Mouse (Mus musculus): ENCODE measurements around the gene Cela3a.

Cela3a gene

DNA sequence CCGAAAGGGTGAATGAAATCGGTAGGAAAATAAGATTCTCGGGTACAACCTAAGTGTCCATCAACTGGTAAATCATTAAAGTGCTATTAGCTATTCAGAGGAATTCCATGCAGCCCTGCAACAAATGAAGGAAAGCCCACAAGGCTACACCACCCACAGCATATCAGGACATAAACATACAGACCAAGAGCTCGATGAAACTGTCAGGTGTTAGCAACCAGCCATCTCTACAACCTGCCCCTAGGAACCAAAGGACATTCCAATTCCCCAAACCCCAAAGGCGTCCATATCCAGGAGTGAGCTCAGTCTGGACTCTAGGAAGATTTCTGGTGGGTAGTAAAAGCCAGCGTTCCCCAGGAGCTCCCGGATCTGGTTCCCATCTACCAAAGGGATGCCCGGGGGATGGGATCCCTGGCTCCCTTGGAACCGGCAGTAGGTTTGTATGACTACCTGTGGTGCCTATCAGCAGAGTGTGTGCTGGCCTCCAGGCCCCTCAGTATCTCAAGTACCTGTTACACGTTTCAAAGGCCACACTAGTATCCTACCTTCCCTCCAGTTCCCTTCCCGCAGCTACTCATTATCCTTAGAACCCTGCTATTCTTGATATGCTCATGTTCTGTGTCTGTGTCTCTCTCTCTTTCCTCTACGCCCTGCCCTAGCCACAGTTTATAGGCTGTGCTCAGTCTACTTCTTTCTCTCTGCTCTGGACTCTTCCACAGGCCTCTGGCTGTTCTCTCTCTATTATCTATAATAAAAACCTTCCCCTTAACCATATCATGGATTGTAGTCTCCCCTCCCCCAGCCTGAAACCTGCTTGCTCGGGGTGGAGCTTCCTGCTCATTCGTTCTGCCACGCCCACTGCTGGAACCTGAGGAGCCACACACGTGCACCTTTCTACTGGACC is 28.6 kb downstream of the Cela3a start:
- no peak for TF ChIP-seq GATA4 (IDR thresholded peaks at IDR 0.05; ENCODE audit: insufficient replicate concordance, low read length)

DNA sequence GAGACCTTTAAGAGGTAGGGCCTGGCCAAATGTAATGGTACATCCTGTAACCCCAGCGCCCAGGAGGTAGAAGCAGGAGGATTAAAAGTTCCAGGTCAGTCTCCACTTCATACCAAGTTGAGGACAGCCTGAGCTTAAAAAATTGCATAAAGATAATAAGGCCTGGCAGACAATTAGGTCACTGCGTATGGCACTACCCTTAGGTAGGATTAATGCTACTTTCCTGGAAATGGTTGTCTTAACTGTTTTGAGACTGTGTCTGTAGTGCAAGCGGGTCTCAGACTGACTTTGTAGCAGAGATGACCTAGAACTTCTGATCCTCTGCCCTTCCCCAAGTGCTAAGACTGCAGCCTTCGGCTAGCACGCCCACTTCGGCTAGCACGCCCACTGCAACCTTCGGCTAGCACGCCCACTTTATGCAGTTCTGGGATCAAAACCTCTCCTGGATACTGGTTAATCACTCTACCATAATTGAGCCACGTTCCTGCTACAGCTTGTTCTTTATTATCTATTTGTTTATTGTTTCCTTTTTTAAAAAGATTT is 29.8 kb downstream of the Cela3a start:
- no peak for TF ChIP-seq GATA4 (IDR thresholded peaks at IDR 0.05; ENCODE audit: insufficient replicate concordance, low read length)

DNA sequence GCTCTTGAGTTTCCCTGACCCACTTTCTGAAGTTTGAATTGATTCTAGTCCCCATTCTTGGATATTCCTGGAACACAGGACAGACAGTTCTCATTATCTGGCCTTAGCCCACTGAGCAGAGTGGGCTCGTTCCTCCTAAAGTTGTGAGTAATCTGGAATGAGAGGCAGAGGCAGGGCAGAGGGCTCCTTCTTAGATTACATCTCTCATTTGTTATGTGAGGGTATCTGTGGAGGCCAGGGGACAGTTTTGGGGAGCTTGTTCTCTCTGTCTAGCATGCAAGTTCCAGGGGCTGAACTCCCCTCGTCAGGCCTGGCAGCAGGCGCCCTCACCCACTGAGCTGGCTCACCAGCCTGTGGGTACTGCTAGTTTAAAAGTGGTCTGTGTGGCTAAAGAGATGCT is 30.5 kb downstream of the Cela3a start:
- no peak for TF ChIP-seq GATA4 (IDR thresholded peaks at IDR 0.05; ENCODE audit: insufficient replicate concordance, low read length)

DNA sequence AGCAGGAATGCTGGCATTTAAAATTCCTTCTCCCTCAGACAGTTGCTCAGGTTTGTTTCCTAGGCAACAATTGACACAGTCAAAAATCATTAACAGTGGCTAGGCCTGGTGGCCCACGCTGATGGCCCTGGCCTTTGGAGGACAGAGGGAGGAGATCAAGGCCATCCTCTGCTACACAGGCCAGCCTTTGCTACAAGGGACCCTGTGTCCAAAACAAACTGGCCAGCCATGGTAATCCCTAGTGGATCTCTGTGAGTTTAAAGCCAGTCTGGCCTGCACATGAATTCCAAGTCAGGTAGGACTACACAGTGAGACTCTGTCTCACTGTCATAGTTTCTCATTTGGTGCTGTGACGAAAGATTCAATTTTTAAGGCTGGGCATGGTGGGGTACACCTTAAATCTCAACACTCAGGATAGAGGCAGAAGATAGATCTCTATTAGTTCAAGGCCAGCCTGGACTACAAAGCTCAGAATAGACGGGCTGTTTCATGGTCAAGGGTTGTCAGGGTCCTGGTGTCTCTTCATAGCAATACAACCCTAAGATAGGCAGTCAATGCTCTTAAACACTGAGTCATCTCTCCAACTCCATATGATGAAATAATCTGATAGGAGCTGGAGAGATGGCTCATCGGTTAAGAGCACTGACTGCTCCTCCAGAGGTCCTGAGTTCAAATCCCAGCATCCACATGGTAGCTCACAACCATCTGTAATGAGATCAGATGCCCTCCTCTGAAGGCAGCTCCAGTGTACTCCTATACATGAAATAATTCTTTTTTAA is 31.9 kb downstream of the Cela3a start:
- TF ChIP-seq GATA4 (IDR thresholded peaks at IDR 0.05; ENCODE audit: insufficient replicate concordance, low read length), result no peak

DNA sequence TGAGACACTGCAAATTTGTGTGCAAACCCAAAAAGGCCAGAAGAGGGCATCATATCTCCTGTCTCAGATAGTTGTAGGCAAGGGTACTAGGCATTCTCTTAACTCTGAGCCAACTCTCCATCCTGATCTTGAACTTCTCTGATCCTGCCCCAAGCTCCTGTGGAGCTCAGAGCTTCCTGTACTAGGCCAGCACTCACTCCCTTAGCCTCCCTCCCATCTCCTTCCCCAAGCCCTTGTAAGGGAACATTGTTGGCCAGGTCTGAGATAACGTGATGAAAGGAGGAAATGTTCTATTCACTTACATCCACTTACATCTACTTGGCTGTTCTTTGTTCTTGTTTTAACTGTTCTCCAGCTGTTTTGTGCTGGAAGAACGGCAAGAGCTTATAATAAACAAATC is 32.8 kb downstream of the Cela3a start:
- no peak for TF ChIP-seq GATA4 (IDR thresholded peaks at IDR 0.05; ENCODE audit: insufficient replicate concordance, low read length)

DNA sequence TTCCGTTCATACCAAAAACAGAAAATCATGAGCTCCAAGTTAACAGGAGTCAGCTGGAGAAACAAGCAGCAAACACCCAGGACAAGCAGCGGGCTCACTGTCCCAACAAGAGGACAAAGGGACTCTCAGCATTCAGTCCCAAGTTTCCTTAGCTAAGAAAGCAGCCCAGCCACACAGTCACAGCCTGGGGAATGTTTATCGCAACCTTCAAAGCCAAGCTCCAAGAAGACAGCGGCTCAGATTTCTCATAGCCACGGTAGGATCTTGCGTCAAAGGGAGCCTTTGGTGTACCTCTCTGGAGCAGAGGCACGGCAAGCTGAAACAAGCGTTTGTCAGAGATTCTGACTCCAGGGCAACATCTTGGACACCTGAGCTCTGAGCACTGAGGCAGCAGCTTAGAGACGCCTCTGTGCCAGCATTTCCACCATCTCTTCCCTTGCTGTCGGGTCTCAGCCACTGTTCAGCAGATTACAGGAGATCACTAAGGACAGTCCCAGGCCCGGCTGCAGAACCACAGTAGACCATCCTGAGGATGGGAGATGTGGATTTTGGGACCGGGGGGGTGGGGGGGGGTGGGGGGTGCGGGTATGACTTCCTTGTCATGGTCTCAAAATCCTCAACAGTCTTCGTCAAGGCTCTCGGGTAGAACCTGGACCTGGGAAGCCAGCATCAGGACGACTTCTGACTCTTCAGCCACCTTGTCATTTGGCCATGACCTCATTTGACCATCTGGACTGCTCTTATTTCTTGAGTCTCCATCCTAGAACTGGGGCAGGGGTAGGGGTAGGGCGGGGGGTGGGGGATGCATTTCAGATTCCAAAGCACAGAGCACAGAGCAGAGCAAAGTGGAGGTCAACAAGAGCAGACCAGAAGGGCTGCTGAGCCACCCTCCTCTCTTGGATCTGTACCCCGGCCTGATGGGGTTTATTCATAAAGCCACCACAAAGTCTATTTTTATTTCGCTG is 34.0 kb downstream of the Cela3a start:
- TF ChIP-seq GATA4 (IDR thresholded peaks at IDR 0.05; ENCODE audit: insufficient replicate concordance, low read length), result no peak

DNA sequence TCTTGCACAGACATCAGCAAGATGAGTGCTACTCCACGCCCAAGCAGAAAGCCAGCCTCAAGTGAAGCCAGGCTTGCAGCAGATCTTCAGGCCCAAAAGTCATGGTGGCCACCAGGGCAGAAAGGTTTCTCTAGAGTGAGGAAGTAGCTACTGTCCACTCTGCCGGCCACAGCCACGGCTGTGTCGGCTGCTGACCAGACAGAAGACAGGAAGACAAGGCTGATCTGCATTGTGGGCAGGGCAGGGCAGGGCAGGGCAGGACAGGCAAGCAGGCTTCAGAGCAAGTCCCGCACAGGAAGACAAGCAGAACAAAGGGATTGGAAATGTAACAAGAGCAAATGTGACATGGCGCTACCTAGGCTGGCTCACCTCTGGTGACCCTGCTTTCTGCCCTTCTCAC is 35.9 kb downstream of the Cela3a start:
- TF ChIP-seq GATA4 (IDR thresholded peaks at IDR 0.05; ENCODE audit: insufficient replicate concordance, low read length), result no peak; the same call in 1 of the 2 replicates

DNA sequence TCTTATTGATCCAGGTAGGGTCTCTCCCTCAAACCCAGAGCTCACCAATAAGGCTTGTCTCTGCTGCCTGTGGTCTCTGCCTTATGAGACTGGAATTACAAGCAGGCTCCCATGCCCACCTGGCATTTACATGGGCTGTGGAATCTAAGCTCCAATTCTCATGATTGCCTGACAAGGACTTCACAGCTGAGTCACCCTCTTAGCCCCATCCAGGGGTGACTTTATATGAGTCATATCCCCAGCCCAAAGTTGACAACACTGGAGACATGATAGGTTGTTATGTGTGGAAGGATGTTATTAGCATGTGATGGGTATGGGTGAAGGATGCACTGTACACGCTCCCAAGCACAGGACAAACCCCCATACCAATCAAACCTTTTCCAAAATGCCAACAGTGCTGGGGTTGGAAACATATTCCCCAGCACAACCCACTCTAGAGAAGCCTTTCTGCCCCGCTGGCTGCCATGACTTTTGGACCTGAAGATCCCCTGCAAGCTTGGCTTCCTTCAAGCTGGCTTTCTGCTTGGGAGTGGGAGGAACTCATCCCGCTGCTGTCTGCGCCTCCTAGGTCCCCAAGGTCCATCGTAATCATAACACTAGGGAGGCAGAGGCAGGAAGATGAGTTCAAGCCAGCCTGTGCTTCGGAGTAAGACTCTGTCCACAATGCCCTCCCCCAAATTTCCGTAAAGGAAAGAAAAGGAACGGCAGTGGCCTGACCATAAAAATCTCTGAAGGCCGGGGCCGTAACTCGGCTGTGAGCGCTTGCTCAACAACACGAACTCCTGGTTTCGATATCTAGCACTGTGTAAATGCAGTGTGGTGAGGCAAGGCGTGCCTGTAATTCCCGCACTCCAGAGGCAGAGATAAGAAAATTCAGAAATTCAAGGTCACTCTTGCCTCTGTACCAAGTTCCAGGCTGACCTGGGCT is 37.7 kb downstream of the Cela3a start:
- TF ChIP-seq GATA4 (IDR thresholded peaks at IDR 0.05; ENCODE audit: insufficient replicate concordance, low read length), result peak; percentile 40; the same call in 1 of the 2 replicates

DNA sequence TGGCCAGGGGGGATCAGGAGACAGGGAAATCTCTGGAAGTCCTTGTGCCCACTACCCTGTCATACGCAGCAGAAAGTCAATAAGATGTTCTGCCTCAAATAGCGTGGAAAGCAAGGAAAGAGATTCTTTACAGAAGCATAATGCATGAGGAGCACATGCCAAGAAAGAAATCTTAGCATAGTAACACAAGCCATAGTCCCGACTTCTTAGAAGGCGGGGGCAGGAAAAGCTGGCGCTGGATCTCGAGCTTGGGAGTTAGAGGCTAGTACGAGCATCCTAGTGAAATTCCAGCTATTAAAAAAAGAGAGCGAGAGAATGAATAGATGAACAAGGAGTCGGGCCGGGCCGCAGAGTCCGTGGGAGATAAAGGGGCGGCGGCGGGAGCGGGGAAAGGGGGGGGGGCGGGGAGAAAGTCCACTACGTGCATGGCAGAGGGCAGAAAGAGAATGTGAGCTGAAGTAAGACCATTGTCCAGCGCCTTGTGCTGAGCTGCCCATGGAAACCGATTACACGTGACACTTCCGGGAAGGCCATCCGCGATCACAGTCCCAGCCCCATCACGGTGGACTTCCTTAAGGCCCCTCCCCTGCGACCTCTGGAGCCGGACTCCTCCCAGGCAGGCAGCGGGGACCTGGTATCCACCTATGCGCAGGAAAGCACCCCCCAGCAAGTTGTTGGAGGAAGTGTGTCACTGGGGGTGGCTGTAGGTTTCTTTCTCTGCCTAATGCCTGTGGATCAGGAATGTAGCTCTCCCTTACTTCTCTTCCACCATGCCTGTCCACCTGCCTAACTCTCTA is 39.4 kb downstream of the Cela3a start:
- no peak for TF ChIP-seq GATA4 (IDR thresholded peaks at IDR 0.05; ENCODE audit: insufficient replicate concordance, low read length)

DNA sequence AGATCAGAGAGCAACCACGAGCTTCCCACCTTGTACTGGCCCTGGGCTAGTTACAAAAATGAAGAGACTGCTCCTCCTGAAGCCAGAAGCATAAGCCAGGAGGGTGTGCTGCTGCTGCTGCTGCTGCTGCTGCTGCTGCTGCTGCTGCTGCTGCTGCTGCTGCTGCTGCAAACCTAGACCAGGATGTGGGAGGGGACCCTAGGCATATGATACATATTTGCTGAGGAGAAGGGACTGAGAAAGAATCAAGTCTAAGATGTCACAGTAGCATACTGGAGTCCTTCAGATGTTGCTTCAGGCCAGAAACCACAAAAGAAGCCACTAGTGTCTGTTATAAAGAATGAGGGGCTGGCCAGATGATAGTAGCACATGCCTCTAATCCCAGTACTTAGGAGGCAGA is 41.4 kb downstream of the Cela3a start:
- TF ChIP-seq GATA4 (IDR thresholded peaks at IDR 0.05; ENCODE audit: insufficient replicate concordance, low read length), result no peak

DNA sequence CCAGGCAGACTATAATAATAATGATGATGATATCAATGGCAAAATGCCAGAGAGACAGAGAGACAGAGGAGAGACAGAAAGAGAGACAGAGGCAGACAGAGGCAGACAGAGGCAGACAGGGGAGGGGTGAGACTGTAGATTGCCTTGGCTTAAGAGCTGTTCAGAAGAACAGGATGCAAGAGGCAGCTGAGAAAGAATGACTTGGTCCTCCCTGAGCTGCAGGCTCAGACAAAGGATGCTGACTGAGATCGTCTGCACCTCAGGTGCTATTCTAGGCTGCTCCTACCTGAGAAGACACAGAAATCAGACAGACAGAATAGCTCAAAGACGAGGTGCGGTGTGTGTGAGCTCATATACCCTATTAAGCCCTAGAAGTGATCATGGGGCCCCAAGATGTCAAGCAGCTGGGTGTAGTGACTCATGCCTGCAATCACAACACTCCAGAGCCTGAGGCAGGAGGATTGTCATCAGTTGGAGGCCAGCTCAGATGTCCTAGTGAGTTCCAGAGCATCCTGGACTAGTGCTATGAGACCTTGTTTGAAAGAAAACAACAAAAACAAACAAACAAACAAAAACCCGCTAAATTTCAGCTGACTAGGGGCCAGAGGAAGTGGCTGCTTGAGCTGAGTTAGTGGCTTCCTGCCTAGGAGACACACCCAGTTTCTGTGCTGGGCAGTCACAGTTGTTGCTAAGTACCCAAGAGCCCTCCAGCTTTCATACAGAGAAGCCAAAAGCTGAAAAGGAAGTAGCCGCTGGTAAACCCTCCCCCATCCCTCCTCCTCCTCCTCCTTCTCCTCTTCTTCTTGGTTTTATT is 42.1 kb downstream of the Cela3a start:
- no peak for TF ChIP-seq GATA4 (IDR thresholded peaks at IDR 0.05; ENCODE audit: insufficient replicate concordance, low read length)

DNA sequence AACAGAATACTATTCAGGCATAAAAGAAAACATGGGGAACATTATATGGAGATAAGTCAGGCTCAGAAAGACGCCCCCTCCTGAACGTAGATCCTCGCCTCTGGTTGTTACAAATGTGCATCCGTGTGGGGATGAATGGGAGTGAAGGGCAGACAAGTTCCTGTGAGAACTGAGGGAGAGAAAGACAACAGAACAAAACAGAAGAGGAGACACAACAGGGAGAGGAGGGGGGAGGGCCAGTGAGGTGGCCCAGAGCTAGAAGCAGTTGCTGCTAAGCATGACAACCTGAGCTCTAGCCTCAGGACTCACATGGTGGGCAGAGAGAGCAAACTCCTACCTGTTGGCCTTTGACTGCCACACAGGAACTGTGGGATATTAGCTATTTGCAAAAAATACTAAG is 43.5 kb downstream of the Cela3a start:
- no peak for TF ChIP-seq GATA4 (IDR thresholded peaks at IDR 0.05; ENCODE audit: insufficient replicate concordance, low read length)
